Mouse (Mus musculus): ENCODE measurements around the gene Hoxa4. TPM values are rescaled to one million over a fixed set of nuclear protein-coding genes. Genes with fewer than 3 reads are reported as not detected.

The Hoxa4 gene
- polyA plus RNA-seq, 2 experiments = 1.0 to 2.2 TPM

DNA sequence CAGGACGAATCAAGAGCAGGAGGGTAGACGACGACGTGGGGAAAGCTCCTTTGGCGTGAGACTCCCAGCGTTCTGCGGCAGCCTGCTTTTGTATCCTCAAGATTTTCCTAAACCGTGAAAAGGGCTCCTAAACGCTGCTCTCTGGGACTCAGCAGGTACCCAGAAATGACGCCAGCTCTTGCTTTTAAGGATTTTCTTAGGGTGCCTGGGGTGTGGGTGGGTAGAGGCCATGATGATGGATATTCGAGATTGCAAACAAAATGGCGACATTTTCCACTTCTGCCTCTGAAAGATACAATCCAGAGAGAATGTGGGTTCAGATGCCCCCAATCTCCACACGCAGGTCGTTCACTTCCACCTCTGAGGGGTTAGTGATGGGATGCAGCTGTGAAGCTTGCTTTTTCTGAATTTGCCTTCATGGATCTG, 23.8 kb downstream of the Hoxa4 start:
- H3K36me3 ChIP-seq (ENCODE audit: control insufficient read depth, insufficient read depth, low read length) = peaks cover 20% of the 10 kb centered on the region
- no peak for DNase-seq (ENCODE audit: low spot score)
- TF ChIP-seq POLR2A (IDR thresholded peaks at IDR 0.05; ENCODE audit: borderline replicate concordance, extremely low read depth, insufficient read depth, insufficient read length) = no peak
- H3K9ac ChIP-seq (ENCODE audit: low read depth, low read length, severe bottlenecking) = no peak overlapping the region
- peaks cover 85% of the 10 kb centered on the region for H3K27me3 ChIP-seq (ENCODE audit: control insufficient read depth, insufficient read depth, low read length)
- WGBS = 40% methylated on average over 14 of the region's 14 CpGs
- no peak for ATAC-seq (ENCODE audit: low FRiP score, low read depth)
- H3K4me1 ChIP-seq (ENCODE audit: control insufficient read depth, insufficient read depth, low read length) = peaks cover 24% of the 10 kb centered on the region
- H3K4me2 ChIP-seq (replicated peaks; ENCODE audit: low read depth, low read length, severe bottlenecking) = no peak overlapping the region
- H3K4me3 ChIP-seq (replicated peaks; ENCODE audit: low read length) = no peak overlapping the region
- no peaks in the 10 kb centered on the region for H3K9me3 ChIP-seq (ENCODE audit: control insufficient read depth, low read length)
- no peak overlapping the region for H3K27ac ChIP-seq (replicated peaks; ENCODE audit: low read depth, low read length)

DNA sequence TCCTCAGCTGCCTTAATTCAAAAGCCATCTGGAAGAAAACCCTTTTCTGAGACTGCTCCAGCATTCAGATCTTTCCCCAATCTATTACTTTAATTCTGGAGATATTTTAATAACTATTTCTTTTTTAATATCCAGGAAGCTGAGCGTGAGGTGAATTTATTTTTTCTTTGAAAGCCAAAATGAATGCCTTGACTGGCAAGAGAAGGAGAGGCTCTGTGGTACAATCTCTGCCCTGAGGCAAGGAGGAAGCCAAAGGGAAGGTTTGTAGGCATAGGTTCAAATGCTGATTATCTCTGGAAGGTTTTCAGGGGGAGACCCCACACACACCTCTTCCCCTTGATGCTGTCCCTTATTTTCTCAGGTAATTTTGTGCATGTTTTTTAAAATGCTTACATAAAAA, 24.4 kb downstream of the Hoxa4 start:
- 57% methylated on average over 1 of the region's 1 CpGs for WGBS
- peaks cover 87% of the 10 kb centered on the region for H3K27me3 ChIP-seq (ENCODE audit: control insufficient read depth, insufficient read depth, low read length)
- no peaks in the 10 kb centered on the region for H3K9me3 ChIP-seq (ENCODE audit: control insufficient read depth, low read length)
- H3K27ac ChIP-seq (replicated peaks; ENCODE audit: low read depth, low read length) = no peak overlapping the region
- H3K36me3 ChIP-seq (ENCODE audit: control insufficient read depth, insufficient read depth, low read length) = peaks cover 18% of the 10 kb centered on the region
- H3K4me2 ChIP-seq (replicated peaks; ENCODE audit: low read depth, low read length, severe bottlenecking) = no peak overlapping the region
- H3K4me1 ChIP-seq (ENCODE audit: control insufficient read depth, insufficient read depth, low read length) = peaks cover 20% of the 10 kb centered on the region
- H3K4me3 ChIP-seq (replicated peaks; ENCODE audit: low read length) = no peak overlapping the region
- DNase-seq (ENCODE audit: low spot score) (no peak), ATAC-seq (ENCODE audit: low FRiP score, low read depth) (no peak)
- H3K9ac ChIP-seq (ENCODE audit: low read depth, low read length, severe bottlenecking) = no peak overlapping the region
- no peak for TF ChIP-seq POLR2A (IDR thresholded peaks at IDR 0.05; ENCODE audit: borderline replicate concordance, extremely low read depth, insufficient read depth, insufficient read length)

DNA sequence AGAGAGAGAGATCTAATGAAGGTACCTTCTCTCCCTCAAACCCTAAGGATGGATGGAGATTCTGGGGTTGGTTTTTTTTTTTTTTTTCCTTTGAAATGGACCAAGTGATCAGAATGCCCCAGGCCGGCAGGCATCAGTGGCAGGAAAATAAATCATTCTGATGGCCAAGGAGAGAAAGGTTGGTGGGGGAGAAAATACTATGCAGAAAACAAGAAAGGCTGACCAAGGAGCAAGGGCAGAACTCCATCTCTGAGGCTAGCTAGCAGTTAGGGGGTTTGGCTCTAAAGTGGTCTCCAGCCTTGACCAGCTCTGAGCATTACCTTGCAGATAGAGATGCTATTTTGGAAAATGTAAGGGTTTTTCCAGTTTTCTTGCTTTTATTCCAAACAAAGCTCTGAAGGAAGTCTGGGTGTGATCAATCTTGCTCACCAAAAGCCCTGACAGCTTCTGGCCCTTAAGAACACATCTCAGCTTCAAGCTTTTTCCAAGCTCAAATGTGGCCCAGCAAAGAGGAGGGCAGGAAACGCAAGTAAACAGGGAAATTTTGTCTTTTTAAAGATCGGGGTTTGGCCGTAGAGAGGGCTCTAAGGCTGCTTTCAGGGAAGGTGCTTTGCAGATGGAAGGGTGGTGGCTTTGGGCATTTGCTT, 25.0 kb downstream of the Hoxa4 start:
- H3K27me3 ChIP-seq (ENCODE audit: control insufficient read depth, insufficient read depth, low read length) = peaks cover 87% of the 10 kb centered on the region
- no peaks in the 10 kb centered on the region for H3K9me3 ChIP-seq (ENCODE audit: control insufficient read depth, low read length)
- DNase-seq (ENCODE audit: low spot score) (no peak), ATAC-seq (ENCODE audit: low FRiP score, low read depth) (no peak)
- H3K4me2 ChIP-seq (replicated peaks; ENCODE audit: low read depth, low read length, severe bottlenecking) = no peak overlapping the region
- TF ChIP-seq POLR2A (IDR thresholded peaks at IDR 0.05; ENCODE audit: borderline replicate concordance, extremely low read depth, insufficient read depth, insufficient read length) = no peak
- no peak overlapping the region for H3K9ac ChIP-seq (ENCODE audit: low read depth, low read length, severe bottlenecking)
- no peak overlapping the region for H3K27ac ChIP-seq (replicated peaks; ENCODE audit: low read depth, low read length)
- WGBS = 34% methylated on average over 4 of the region's 4 CpGs
- H3K4me3 ChIP-seq (replicated peaks; ENCODE audit: low read length) = no peak overlapping the region
- H3K36me3 ChIP-seq (ENCODE audit: control insufficient read depth, insufficient read depth, low read length) = peaks cover 15% of the 10 kb centered on the region
- peaks cover 17% of the 10 kb centered on the region for H3K4me1 ChIP-seq (ENCODE audit: control insufficient read depth, insufficient read depth, low read length)

DNA sequence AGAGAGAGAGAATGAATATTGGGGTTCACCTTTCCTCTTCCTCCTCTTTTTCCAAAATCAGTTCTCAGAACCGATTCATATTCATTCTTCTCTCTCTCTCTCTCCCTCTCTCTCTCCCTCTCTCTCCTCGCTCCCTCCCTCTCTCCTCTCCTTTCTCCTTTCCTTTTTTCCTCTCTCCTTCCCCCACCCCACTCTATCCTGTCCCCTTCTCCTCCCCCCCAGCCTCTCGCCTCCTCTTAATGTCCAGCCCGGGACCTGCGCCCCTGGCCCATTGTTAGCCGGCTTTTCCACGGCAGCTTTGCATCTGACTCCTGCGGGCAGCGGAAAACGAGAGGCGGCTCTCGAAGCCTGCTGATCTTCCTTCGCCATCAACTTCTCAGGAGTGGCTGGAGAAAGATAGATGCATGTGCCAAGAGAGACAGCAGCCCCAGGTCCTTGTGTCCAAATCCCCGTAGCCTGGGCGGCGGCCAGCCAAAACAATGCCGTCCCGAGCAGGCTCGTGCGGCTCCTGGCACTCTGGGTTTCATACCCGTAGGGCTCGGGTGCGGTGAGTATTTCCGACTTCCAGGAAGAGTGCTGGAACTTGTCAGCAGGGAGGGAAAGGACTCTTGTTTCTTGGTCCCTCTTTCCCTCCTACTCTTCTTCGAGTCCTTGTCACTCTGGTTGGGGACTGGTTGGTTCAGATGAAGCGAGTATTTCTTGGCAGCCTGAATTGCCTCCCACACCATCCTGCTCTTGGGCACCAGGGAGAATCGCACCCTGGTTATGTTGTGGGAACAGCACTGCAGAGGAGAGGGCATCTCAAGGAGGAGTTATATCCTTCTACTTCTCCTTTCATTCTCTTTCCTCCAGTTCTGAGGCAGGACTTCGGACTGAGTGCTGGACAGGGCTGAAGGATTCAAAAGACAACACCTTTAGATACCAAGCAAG, 25.8 kb downstream of the Hoxa4 start:
- peaks cover 23% of the 10 kb centered on the region for H3K4me1 ChIP-seq (ENCODE audit: control insufficient read depth, insufficient read depth, low read length)
- H3K4me2 ChIP-seq (replicated peaks; ENCODE audit: low read depth, low read length, severe bottlenecking) = no peak overlapping the region
- WGBS = 8% methylated on average over 28 of the region's 28 CpGs
- H3K9me3 ChIP-seq (ENCODE audit: control insufficient read depth, low read length) = no peaks in the 10 kb centered on the region
- DNase-seq (ENCODE audit: low spot score) (no peak), ATAC-seq (ENCODE audit: low FRiP score, low read depth) (no peak)
- H3K36me3 ChIP-seq (ENCODE audit: control insufficient read depth, insufficient read depth, low read length) = peaks cover 15% of the 10 kb centered on the region
- no peak overlapping the region for H3K4me3 ChIP-seq (replicated peaks; ENCODE audit: low read length)
- peaks cover 87% of the 10 kb centered on the region for H3K27me3 ChIP-seq (ENCODE audit: control insufficient read depth, insufficient read depth, low read length)
- H3K9ac ChIP-seq (ENCODE audit: low read depth, low read length, severe bottlenecking) = no peak overlapping the region
- TF ChIP-seq POLR2A (IDR thresholded peaks at IDR 0.05; ENCODE audit: borderline replicate concordance, extremely low read depth, insufficient read depth, insufficient read length) = no peak
- no peak overlapping the region for H3K27ac ChIP-seq (replicated peaks; ENCODE audit: low read depth, low read length)

DNA sequence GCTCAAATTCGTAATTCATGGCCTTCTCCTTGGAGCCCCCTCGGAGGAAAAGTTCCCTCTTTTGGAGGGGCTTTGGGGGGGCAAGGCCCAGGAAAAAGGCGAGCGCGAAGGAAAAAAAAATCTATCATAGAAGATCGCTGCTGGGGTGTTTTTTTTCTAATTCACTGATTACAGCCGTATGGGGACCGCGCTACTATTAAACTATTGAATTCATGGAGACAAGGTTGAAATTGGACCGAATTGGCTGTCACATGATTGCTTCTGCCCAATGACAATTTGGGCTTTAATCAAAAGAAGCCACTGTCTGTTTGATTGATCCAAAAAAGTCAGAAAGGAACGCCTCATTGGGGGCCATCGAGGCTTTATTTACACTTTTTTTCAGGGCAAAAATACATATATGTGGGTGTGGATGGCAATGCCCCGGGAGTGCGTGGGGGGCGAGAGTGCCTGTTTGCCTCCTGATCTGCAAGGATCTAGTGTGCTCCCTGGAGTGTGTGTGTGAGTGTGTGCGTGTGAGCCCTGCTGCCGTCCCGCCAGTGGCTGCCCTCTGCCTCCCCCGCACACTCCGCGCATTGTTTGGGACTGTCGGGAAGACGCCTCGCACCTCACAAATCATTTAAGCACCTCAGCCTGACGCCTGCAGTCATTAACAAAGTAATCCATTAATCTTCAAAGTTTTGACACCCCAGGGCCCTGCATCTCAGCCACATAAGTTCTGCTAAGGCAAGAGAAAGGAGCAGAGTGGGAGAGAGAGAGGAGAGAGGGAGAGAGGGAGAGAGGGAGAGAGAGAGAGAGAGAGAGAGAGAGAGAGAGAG, 26.7 kb downstream of the Hoxa4 start, which contains the start of gene Hoxa2:
Gene Hoxa2, minus strand, starts transcription at position 206 of the 815 bp plus-strand sequence.
- peaks cover 29% of the 10 kb centered on the region for H3K4me1 ChIP-seq (ENCODE audit: control insufficient read depth, insufficient read depth, low read length)
- peaks cover 7% of the 10 kb centered on the region for H3K36me3 ChIP-seq (ENCODE audit: control insufficient read depth, insufficient read depth, low read length)
- no peak within 1 kb of the TSS for H3K27ac ChIP-seq (replicated peaks; ENCODE audit: low read depth, low read length)
- no peak for TF ChIP-seq POLR2A (IDR thresholded peaks at IDR 0.05; ENCODE audit: borderline replicate concordance, extremely low read depth, insufficient read depth, insufficient read length)
- ATAC-seq (ENCODE audit: low FRiP score, low read depth) (no peak), DNase-seq (ENCODE audit: low spot score) (no peak)
- no peak within 1 kb of the TSS for H3K9ac ChIP-seq (ENCODE audit: low read depth, low read length, severe bottlenecking)
- 3% methylated on average over 25 of the region's 25 CpGs for WGBS
- peak within 1 kb of the TSS; percentile 27 for H3K4me3 ChIP-seq (replicated peaks; ENCODE audit: low read length)
- peak within 1 kb of the TSS; percentile 40 for H3K4me2 ChIP-seq (replicated peaks; ENCODE audit: low read depth, low read length, severe bottlenecking)
- no peaks in the 10 kb centered on the region for H3K9me3 ChIP-seq (ENCODE audit: control insufficient read depth, low read length)
- peaks cover 87% of the 10 kb centered on the region for H3K27me3 ChIP-seq (ENCODE audit: control insufficient read depth, insufficient read depth, low read length)
